Mouse (Mus musculus) limb, embryonic 11.5 days (tissue): ENCODE measurements at regions not wholly inside any gene's neighbourhood (a gene's known extent, or its start where the extent isn't known, plus 50 kb on each side); places are given as distances from the start of the nearest gene placed in this dataset.
A peak's percentile ranks its signal among the peaks of the same experiment; 100 is the strongest.

Source experiments
- ATAC-seq: fragments of 200-750 bp; cut with Nextera tagmentation; 2 replicates; pipeline ENCODE4 v1.8.0; 2017; ENCODE audit warnings: low read depth; ENCODE audit not compliant: insufficient number of reproducible peaks, low FRiP score, low TSS enrichment
- DNase-seq: peaks from one replicate; pipeline ENCODE4 v3.0.0-alpha.2; 2015; ENCODE audit warnings: low spot score
- H3K27ac ChIP-seq: fragments of 300-500 bp; sonication (generic); replicated peaks from 2 replicates; pipeline ENCODE4 v1.5.1; 2014; ENCODE audit warnings: low read depth, mild to moderate bottlenecking, low read length
- H3K27me3 ChIP-seq: fragments of 300-500 bp; sonication (generic); 2 replicates; pipeline ENCODE4 v1.6.1; 2014; ENCODE audit warnings: mild to moderate bottlenecking, low read length, mixed read lengths; ENCODE audit not compliant: control insufficient read depth, insufficient read depth
- H3K36me3 ChIP-seq: fragments of 300-500 bp; sonication (generic); 2 replicates; pipeline ENCODE4 v1.6.1; 2014; ENCODE audit warnings: mild to moderate bottlenecking, low read length, moderate library complexity, mixed read lengths; ENCODE audit not compliant: control insufficient read depth, insufficient read depth
- H3K4me1 ChIP-seq: fragments of 300-500 bp; sonication (generic); 2 replicates; pipeline ENCODE4 v1.6.1; 2014; ENCODE audit warnings: low read length, mixed read lengths; ENCODE audit not compliant: control insufficient read depth, insufficient read depth
- H3K4me2 ChIP-seq: fragments of 300-500 bp; sonication (generic); 2 replicates; pipeline ENCODE4 v1.6.1; 2014; ENCODE audit warnings: low read depth, mild to moderate bottlenecking, moderate library complexity; ENCODE audit not compliant: severe bottlenecking
- H3K4me3 ChIP-seq: fragments of 300-500 bp; sonication (generic); 2 replicates; pipeline ENCODE4 v1.5.1; 2014; ENCODE audit warnings: low read depth, low read length
- H3K9ac ChIP-seq: fragments of 300-500 bp; sonication (generic); 2 replicates; pipeline ENCODE4 v1.6.1; 2014; ENCODE audit warnings: mild to moderate bottlenecking, low read length
- H3K9me3 ChIP-seq: fragments of 300-500 bp; sonication (generic); 2 replicates; pipeline ENCODE4 v1.6.1; 2016; ENCODE audit warnings: low read length; ENCODE audit not compliant: control insufficient read depth
- WGBS: fragments of 180-500 bp; shearing (Covaris S2); extraction: QIAGEN DNeasy Blood & Tissue Kit; methylation state at CpG from one replicate; pipeline ENCODE4 v1.1.7; 2014; 5-methylcytosine and 5-hydroxymethylcytosine counted together

DNA sequence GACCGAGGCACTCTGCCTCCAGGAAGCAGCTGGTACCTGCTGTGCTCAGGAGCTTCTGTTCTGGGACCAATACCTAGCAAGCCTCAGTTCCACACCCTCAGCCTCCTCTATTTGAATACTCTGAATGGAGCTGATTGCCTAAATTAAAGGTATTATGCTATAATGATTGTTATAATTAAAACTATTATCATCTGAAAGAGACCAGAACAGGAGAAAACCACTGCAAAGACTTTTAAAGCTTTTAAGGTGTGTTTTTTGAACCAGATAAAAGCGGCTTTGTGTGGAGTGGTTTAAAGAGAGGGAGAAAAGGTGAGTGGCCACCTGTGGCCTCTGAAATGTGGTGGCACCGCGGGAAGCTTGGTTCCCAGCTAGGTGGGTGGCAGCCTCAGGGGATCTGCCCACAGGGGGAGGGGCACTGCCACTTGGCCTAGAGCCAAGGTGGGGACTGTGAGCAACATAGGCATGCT is 115.6 kb downstream of the 9530068E07Rik start:
- Histone ChIP-seq H3K27ac (no peak overlapping the region), H3K9ac (no peak overlapping the region), H3K27me3 (no peaks in the 10 kb centered on the region), H3K9me3 (0 out of 2 replicates have a peak, but pooled peaks cover 3% of the 10 kb centered on the region), H3K36me3 (no peaks in the 10 kb centered on the region), H3K4me3 (no peak overlapping the region), H3K4me1 (no peaks in the 10 kb centered on the region), H3K4me2 (no peak overlapping the region)
- DNase-seq: no peak
- WGBS: 35% methylated on average over 4 of the region's 4 CpGs
- ATAC-seq: no peak

DNA sequence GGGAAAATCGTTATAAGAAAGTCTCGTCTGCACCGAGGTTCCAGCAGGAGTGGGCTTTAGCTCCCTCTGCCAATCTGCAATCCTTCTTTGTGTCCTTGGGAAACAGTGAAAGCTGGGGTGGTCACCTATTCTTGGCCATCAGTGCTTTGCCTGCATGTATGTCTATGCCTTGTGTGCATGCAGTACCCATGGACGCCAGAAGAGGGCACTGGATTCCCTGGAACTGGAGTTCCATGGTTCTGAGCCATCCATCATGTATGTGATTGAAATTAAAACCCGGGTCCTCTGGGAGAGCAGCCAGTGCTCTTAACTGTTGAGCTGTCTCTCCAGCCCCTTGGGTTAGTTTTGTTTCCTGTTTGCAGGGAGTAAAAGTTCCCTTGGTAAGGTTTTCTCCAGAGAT is 121.1 kb downstream of the 9530068E07Rik start:
- Histone ChIP-seq H3K4me2 (no peak overlapping the region), H3K36me3 (no peaks in the 10 kb centered on the region), H3K9ac (no peak overlapping the region), H3K4me3 (no peak overlapping the region), H3K9me3 (no peaks in the 10 kb centered on the region), H3K4me1 (no peaks in the 10 kb centered on the region), H3K27me3 (no peaks in the 10 kb centered on the region), H3K27ac (no peak overlapping the region)
- DNase-seq (peak; percentile 63), ATAC-seq (no peak)
- 70% methylated on average over 5 of the region's 5 CpGs for WGBS

DNA sequence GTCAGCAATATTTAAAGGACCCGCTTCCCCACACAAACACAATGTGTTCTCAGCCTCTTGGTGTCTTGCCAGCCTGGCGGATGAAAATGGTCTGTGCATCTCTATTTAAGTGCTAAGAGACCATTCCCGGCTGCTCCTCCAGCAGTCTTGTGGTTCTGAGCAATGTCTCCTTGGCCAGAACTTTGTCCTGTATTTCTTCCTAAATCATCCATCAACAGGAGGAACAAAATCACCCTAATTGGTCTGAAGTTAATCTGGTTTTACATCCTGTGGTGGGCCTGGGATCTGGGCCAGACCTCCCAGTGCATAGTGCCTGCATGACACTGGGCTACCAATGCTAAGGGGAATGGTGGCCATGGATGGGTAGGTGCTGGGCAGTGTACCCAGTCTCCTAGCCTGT is 123.6 kb downstream of the 9530068E07Rik start:
- 84% methylated on average over 3 of the region's 3 CpGs for WGBS
- H3K27me3 ChIP-seq: no peaks in the 10 kb centered on the region
- H3K4me2 ChIP-seq: no peak overlapping the region
- H3K9ac ChIP-seq: no peak overlapping the region
- H3K4me1 ChIP-seq: no peaks in the 10 kb centered on the region
- no peak overlapping the region for H3K27ac ChIP-seq
- no peak overlapping the region for H3K4me3 ChIP-seq
- DNase-seq (no peak), ATAC-seq (no peak)
- H3K36me3 ChIP-seq: no peaks in the 10 kb centered on the region
- no peaks in the 10 kb centered on the region for H3K9me3 ChIP-seq

DNA sequence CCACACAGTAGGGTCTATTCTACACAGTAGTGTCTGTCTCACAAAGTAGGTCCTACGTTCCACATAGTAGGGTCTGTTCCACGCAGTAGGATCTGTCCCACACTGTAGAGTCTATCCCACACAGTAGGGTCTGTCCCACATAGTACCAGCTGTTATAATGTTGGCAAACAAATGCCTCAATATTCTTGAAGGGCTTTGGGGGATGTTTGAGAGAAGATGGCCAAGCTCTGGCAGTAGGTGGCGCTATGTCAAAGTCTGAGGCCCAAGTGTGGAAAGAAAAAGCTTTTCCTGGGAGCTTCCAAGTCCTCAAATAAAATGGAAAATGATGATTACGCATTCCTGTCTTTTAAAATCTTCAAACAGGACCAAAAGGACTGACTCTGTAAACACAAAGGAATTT is 125.7 kb downstream of the 9530068E07Rik start:
- no peaks in the 10 kb centered on the region for H3K27me3 ChIP-seq
- WGBS: 35% methylated on average over 4 of the region's 4 CpGs
- H3K9me3 ChIP-seq: no peaks in the 10 kb centered on the region
- H3K4me3 ChIP-seq: no peak overlapping the region
- DNase-seq (peak; percentile 74), ATAC-seq (no peak)
- H3K36me3 ChIP-seq: no peaks in the 10 kb centered on the region
- H3K4me1 ChIP-seq: no peaks in the 10 kb centered on the region
- no peak overlapping the region for H3K9ac ChIP-seq
- H3K4me2 ChIP-seq: no peak overlapping the region
- H3K27ac ChIP-seq: no peak overlapping the region

DNA sequence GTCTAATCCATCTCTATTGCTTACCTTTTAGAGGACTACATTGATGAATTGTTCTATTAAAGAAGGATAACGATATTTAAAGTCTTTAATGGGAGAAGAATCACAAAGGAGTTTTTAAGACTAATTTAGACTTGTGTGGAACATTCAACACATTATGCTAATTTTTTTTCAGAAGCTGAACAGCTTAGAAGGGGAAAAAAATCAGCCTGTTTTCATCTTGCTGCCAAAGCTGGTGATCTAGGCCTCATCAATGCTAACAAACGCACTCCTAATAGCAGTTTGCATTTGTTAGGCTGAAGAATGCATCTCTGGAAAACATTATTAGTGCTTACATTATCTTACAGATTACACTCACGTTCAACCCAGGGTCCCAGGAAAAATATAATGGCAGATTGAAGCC is 126.2 kb downstream of the 9530068E07Rik start:
- Histone ChIP-seq H3K27me3 (no peaks in the 10 kb centered on the region), H3K4me3 (no peak overlapping the region), H3K36me3 (no peaks in the 10 kb centered on the region), H3K4me2 (no peak overlapping the region), H3K4me1 (no peaks in the 10 kb centered on the region), H3K9me3 (no peaks in the 10 kb centered on the region), H3K27ac (no peak overlapping the region), H3K9ac (no peak overlapping the region)
- ATAC-seq (no peak), DNase-seq (no peak)
- 72% methylated on average over 3 of the region's 3 CpGs for WGBS

DNA sequence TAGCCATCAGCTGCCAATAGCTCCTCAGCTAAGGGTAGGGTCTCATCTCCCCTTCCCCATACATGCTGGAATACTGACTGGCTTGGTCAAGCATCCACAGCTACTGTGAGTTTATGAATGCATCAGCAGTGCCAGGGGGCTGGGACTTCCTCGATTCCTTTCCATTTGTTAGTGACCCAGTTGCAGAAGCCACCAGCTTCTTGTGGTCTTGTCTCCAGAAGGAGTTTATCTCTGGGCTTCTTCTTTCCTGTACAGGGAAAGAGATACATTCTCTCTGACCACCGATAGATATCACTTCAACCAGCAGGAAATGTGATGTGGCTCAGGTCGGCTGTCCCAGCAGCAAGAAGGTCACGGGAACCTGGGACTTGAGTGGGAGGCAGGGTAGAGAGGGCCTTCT is 127.0 kb downstream of the 9530068E07Rik start:
- WGBS: 82% methylated on average over 4 of the region's 4 CpGs
- Histone ChIP-seq H3K4me1 (no peaks in the 10 kb centered on the region), H3K4me3 (no peak overlapping the region), H3K27ac (no peak overlapping the region), H3K4me2 (no peak overlapping the region), H3K27me3 (no peaks in the 10 kb centered on the region), H3K36me3 (no peaks in the 10 kb centered on the region), H3K9me3 (no peaks in the 10 kb centered on the region), H3K9ac (no peak overlapping the region)
- no peak for DNase-seq
- no peak for ATAC-seq

DNA sequence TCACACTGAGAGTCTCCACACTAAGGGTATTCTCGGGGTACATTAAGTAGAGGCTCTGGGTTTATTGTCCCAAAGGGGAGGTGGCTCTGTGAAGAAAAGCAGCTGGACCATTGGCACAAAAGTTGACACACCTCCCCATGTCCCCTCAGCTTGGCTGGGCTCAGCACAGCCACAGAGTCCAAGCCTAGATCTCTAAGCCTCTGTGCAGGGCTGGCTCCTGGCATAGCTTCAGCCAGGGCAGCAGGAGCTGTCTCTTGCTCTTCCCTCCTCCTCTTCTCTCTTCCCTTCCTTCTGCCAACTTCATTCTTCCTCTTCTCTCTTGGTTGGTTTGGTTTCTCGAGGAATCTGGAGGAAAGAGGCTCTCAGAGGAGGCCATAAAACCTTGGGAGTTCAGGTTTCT is 127.4 kb downstream of the 9530068E07Rik start:
- DNase-seq (no peak), ATAC-seq (no peak)
- H3K9me3 ChIP-seq: no peaks in the 10 kb centered on the region
- H3K27me3 ChIP-seq: no peaks in the 10 kb centered on the region
- H3K9ac ChIP-seq: no peak overlapping the region
- no peaks in the 10 kb centered on the region for H3K36me3 ChIP-seq
- H3K4me2 ChIP-seq: no peak overlapping the region
- H3K4me3 ChIP-seq: no peak overlapping the region
- H3K27ac ChIP-seq: no peak overlapping the region
- no peaks in the 10 kb centered on the region for H3K4me1 ChIP-seq
- WGBS: 64% methylated on average over 2 of the region's 2 CpGs

DNA sequence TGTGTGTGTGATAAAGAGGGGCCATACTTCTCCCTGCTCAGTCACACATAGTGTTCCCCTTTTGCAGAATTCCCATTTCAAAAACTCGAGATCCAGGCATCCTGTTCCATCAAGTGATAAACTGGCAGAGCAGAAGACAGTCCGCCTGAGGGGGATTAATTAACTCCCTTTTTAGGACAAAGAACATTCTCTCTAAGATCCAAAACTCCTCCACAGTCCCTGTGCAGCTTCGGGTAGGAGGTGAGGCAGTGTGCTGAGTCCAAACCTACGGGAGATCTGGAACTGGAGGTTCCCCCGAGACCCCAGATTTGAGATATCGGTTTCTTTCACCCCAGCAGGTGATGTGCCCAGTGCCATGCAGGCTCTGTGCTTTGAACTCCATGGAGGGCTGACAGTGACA is 129.2 kb downstream of the 9530068E07Rik start:
- Histone ChIP-seq H3K27me3 (no peaks in the 10 kb centered on the region), H3K27ac (no peak overlapping the region), H3K4me2 (no peak overlapping the region), H3K4me1 (no peaks in the 10 kb centered on the region), H3K9me3 (no peaks in the 10 kb centered on the region), H3K4me3 (no peak overlapping the region), H3K9ac (no peak overlapping the region), H3K36me3 (no peaks in the 10 kb centered on the region)
- DNase-seq: no peak
- 68% methylated on average over 6 of the region's 6 CpGs for WGBS
- no peak for ATAC-seq

DNA sequence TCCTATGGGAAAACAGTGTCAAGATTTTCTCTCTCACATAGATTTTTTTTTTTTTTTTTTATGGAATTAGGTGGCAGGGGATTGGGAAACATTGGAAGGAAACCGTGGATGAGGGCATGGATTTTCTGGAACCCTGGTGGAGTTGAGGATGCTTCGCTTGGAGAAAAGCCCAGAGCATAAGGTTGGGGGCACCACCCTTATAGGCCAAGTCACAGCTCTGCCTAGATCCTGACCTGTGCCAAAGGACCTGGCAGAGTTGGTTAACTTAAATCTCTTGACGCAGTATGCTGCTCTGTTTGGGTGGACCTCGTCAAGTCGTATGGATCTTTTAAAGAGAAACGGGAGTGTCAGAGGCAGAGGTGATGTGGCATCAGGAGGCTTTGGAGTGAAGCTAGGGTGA is 130.1 kb downstream of the 9530068E07Rik start:
- Histone ChIP-seq H3K9ac (no peak overlapping the region), H3K36me3 (no peaks in the 10 kb centered on the region), H3K4me1 (no peaks in the 10 kb centered on the region), H3K9me3 (no peaks in the 10 kb centered on the region), H3K27me3 (no peaks in the 10 kb centered on the region), H3K4me2 (no peak overlapping the region), H3K27ac (no peak overlapping the region), H3K4me3 (no peak overlapping the region)
- DNase-seq (no peak), ATAC-seq (no peak)
- WGBS: 77% methylated on average over 6 of the region's 6 CpGs
